Mouse (Mus musculus) adrenal gland, postnatal 36 days (tissue): ENCODE measurements at regions not wholly inside any gene's neighbourhood (a gene's known extent, or its start where the extent isn't known, plus 50 kb on each side); places are given as distances from the start of the nearest gene placed in this dataset.
A peak's percentile ranks its signal among the peaks of the same experiment; 100 is the strongest.

Experiments used
- DNase-seq, 2 experiments: peaks; one replicate each; pipeline ENCODE4 v3.0.0; 2021; ENCODE audit warnings: mixed read lengths in 1 of 2

DNA sequence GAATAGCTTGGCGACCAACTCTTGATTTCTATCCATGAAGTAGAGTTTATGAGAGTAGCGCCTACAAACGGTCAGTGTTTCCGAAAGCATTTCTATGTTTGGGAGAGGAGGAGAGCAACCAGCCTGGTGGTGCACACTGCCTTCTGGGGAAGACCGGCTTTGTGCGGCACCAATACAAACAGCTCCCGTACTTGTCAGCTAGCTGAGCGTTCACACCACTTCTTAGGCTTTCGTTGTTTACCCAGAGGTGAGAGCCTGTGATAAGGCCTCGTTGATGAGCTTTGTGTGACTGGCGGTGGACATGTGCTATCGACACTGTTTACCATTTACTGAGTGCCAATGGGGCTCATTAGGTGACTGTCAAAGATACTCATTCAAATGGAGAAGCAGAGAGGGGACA lies 162.0 kb downstream of the Chic2 start:
- DNase-seq, result no peak

- no peak for DNase-seq
Observed at GRCm38 (mm10) chr5:74880669-74881226, 163.8 kb downstream of the Chic2 start.

DNA sequence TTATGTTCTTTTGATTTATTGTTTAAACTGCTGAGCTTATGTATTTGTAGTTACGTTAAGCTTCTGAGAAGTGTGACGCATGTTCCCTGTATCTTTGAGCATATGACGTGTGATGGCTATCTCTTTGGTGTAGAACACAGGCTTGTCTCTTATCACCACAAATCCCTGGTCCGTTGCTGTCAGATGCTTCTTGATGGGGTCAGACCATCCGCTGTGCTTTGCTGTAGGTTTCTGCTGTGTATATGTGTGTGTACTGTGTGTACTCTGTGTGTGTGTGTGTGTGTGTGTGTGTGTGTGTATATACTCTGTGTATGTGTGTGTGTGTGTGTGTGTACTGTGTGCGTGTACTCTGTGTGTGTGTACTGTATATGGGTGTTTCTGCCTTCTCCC lies 164.5 kb downstream of the Chic2 start:
- no peak for DNase-seq

DNA sequence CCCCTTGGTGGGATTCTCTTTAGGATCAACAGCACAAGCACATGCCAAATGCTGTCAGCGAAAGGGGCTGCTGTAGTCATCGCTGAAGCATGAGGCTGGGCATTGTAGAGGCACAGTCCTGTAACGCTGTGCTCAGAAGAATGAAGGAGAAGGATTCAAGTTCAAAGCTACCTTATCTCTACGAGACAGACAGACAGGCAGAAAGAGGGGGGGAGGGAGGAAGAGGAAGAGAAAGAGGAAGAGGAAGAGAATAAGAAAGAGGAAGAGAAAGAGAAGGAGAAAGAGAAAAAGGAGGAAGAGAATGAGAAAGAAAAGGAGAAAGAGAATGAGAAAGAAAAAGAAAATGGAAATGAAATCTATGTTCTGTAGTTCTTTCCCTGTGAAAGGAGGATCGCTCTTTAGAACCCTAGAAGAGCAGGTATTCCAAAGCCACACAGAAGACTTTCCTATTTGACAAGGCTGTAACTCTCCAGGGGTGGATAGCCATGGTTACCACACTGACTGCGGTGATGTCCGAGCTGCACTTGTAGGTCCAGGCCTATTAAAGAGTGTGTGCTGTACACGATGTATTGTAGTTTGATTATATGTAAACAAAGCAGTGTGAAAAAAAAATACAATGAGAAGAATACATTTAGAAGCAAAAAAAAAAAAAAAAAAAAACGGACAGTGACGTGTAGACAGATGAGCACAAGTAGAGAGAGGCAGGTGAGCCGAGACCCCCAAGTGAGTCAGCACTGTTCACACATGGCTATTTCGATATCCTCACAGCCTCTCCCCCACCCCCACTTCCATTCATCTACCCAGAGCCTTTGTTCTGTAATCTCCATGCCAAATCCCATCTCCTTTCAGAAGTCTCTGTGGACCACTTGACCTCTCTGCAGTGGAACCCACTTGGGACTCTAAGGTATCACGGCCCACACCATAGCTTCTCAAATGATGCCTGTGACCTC lies 165.2 kb downstream of the Chic2 start:
- no peak for DNase-seq

DNA sequence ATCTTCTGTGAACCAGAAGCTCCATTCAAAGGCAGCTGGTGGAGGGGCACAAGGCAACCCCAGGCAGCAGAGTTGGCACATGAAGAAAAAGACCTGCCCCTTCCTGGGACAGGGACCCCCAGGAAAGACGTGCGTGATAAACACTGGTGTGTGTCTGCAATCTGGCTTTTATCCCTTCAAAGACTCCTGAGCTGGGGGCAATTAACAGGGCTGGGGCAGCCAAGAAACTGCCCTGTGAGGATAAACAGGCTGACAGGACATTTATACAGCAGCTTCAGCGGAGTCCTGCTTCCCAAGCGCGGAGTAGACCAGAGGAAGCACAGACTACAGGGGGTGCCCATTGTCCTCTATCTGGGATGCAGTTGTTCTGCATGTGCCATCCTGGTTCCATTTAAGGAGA lies 167.0 kb downstream of the Chic2 start:
- DNase-seq, result no peak

DNA sequence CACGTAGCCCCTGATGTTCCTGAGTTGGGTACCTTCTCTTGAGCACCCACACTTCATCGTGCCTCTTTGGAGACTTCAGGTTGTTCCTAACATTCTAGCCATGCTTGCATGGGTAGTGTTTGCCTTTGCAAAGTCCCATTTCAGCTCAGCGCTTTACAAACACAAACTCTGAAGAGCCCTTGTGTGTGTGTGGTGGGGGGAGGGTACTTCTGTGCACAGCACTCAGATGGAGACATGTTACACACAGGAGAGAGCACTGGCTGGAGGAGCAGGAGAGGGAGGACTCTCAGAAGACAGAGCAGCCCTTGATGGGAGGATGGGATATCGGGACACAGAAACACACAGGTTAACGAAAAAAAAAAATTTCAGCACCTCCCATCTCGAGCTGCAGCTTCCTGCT lies 167.4 kb downstream of the Chic2 start:
- DNase-seq, result no peak

GRCm38 (mm10) chr5:74874691-74875090 lies 169.9 kb downstream of the Chic2 start:
- DNase-seq, result peak; percentile 1 to 30

DNA sequence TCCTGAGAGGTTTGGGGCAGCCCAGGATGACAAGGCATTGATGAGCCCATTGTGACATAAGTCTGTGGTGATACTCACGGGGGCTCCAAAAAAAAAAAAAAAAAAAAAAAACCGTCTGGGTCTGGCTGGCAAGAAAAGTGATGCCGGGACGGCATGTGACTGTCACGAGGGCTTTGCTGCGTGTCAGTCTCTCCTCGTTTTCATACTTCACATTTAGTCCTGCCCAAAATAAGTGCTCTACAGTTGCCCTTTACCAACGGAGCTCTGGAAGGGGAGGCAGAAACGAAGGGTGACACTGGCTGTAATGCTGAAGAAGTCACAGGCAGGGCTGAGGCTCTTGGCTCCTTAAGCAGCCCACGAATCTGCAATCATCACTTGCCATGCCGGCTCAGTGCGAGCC lies 167.9 kb upstream of the Lnx1 start:
- DNase-seq, result no peak

- no peak for DNase-seq
Observed at GRCm38 (mm10) chr5:74867113-74867785, 164.5 kb upstream of the Lnx1 start.

DNA sequence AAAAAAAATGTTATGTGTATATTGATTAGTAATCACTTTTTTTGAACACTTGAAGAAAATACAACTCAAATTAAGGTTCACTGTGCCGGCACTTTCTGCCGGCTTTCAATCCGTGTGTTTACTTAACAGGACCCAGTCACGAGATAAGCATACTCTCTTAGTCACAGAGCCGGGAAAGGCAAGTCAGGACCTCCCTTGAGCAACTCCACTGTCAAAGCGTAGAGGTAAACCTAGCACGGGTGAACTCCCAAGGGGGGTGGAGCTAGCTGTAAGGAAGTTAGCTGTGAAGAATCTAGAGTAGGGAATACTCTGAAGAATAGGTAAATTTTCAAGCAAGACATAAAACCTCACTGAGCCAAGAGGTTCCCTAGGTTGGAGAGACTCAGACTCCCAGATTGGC lies 164.0 kb upstream of the Lnx1 start:
- DNase-seq, result no peak

DNA sequence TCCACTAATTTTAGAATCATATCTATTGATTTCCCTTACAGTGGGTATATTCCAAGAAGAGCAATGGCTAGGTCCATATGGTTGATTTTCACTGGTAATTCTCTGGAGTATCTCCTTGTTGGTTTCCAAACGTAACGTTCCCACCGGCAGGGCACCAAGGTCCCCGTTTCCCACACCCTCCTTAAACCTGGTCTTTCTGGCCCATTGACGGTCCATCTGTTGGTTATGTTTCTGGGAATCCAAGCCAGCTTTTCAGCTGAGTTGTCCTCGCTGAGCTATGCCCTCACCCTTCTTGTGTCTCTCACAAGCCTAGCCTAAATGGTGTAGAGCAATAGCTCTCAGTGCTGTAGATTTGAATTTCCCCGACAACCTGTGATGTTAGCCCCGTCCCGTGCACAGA lies 162.7 kb upstream of the Lnx1 start:
- DNase-seq, result no peak

GRCm38 (mm10) chr5:74864540-74865157 lies 161.9 kb upstream of the Lnx1 start:
- no peak for DNase-seq

GRCm38 (mm10) chr5:74861297-74861696 lies 158.6 kb upstream of the Lnx1 start:
- DNase-seq, result no peak

DNA sequence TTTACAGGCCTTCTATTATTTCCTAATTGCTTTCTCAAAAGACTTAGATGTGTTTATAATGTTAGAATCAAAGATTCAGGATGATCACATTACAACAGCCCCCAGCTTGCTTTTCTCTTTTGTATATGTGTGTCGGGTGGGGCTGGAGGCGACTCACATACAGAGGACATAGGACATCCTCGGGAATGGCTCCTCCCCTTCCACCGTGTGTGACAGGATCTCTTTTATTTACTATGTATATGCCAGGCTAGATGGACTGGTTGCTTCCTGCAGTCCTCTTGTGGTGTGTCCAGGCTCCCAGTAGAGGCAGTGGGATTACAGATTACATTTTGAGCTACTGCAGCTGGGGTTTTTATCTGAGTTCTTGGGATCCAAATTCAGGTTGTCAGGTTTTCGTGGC lies 155.1 kb upstream of the Lnx1 start:
- no peak for DNase-seq

DNA sequence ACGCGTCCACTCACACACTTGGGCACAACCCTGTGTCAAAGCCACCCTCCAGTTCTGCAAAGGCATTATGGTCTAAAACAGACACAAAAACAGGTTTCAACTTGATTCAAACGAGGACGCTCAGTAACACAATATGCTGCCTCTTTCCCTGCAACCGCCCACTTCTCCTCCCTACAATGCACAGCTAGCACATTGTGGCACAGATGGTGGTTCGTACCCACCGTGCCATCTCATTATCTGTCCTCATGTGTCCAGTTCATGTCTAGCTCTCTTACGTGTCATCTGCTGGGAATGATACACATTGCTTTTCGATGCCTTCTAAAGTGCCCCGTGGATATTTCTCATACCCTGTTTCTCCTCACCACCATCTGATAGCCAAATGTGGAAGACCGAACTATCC lies 154.4 kb upstream of the Lnx1 start:
- DNase-seq, result no peak

- no peak for DNase-seq
Observed at GRCm38 (mm10) chr5:74847824-74848223, 145.1 kb upstream of the Lnx1 start.

- DNase-seq, result no peak
Observed at GRCm38 (mm10) chr5:74846674-74847073, 144.0 kb upstream of the Lnx1 start.

DNA sequence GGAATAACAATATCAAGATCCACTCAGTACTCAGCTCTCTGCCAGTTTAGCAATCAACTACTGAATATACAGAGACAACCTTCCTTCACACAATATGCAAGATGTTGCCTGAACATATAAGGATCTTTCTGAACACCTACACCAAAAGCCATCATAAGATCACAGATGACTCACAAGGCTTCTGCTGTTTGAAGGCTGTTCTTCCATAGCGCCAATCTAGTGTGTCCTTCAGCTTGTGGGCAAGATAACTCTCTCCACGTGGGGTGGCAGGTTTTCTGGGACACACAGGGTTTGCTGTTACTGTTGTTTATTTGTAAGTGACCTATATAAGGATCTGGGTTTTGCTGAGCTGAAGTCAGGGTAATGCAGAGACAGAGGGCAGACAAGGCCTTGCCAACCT lies 131.7 kb upstream of the Lnx1 start:
- DNase-seq, result no peak

DNA sequence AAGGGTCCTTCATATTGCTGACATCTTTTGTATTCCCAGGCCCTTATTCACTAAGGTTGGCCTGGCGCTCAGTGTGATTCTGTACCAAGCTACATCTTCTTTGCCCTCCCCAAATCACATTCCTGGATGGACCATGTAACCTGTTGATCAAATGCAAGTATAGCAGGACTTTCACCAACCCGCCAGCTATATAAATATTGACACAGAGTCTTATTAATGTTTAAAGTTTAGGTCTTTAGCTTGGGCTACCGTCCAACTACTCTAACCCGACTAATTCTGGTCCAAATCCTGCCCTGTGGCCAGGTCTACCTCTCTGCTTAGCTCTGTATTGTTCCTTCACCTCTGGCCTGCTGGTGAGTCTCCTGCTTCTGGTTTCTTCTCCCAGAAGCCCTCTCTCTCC lies 131.2 kb upstream of the Lnx1 start:
- no peak for DNase-seq

DNA sequence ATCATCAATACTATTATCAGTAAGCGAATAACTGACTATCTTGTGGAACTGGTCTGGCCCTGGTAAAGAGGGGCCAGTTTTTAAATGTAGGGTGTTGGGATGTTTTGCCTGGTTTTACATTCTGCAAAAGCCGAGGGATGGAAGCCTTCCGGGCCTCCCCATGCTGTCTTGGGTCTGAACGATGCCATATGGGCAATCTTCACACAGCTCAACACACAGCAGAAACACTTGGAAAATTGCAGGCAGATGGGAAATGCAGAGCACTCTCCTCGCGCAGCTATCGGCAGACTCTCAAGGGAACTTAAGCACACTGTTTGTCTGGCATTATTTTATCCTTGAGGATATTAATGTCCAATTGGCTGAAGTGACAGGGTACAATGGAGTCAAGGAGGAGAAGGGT lies 129.3 kb upstream of the Lnx1 start:
- no peak for DNase-seq

DNA sequence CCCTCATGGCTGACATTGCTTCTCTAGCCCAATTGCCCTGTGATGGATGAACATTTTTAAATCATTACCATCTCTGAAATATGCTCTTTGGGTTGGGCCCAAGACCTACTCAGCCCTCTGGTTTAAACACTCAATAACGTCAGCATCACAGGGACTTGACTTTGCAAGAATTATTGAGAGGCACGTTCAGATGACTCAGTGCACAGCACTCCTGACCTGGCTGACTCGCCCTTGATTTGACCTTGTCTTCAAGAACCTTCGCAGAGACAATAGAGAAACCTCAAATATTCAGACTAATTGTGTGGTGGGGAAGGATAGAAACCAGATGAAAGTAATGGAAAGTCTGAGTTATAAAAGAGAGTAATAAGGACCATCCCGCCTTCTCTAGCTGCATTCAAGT lies 127.9 kb upstream of the Lnx1 start:
- DNase-seq, result peak; percentile 25 to 52

- DNase-seq, result no peak
Observed at GRCm38 (mm10) chr5:74829003-74829402, 126.3 kb upstream of the Lnx1 start.

DNA sequence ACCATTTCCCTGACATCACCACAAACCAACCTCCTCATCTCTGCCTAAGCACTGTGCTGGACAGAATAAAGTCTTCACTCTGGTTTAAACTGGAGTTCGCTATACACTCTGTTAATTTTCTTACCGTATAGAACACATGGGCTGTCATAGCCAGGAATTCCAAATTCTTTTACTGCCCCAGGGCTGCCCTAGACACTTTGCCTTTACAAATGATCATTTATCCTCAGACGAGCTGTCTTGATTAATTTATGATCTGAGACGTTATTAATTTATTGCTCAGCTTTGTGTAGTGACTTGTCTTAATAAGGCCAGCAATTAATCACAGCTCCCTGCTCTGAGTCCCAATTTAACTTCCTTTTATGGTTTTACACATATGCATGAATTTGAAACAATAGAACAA lies 125.2 kb upstream of the Lnx1 start:
- DNase-seq, result no peak
